Mouse (Mus musculus) ovary, adult 18-20 months (tissue): Measurements from ENCODE around the gene Hpca.

Source experiments
- DNase-seq: peaks from one replicate; pipeline ENCODE4 v3.0.0; 2022; ENCODE audit warnings: low spot score, mixed read lengths

The Hpca gene

DNA sequence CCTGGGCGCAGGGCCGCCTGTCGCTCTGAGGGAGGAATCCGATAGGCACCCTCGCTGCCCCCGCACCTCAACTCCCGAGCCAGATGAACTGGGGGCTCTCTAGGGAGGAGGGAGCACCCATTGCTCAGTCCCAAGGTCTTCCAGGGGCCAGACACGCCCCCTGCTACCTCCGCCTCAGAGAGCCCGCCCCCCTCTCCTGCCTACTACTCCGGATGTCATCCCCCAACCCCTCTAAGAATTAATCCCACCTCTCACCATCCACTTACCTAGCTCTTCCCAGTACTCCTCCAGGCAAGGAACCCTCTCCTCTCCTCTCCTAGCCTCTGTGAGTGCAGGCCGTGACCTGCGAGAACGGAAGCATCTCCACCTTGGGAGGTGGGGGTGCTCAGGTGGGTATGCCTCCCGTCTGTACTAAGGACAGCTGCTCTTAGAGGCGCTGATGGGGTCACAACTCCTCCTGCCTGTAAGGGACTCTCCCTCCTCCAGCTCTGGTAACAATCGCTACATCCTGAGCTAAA is at the start of gene Hpca:
Hpca (minus strand) TSS at position 468 of the 518 bp plus-strand sequence.
- DNase-seq, result no peak

DNA sequence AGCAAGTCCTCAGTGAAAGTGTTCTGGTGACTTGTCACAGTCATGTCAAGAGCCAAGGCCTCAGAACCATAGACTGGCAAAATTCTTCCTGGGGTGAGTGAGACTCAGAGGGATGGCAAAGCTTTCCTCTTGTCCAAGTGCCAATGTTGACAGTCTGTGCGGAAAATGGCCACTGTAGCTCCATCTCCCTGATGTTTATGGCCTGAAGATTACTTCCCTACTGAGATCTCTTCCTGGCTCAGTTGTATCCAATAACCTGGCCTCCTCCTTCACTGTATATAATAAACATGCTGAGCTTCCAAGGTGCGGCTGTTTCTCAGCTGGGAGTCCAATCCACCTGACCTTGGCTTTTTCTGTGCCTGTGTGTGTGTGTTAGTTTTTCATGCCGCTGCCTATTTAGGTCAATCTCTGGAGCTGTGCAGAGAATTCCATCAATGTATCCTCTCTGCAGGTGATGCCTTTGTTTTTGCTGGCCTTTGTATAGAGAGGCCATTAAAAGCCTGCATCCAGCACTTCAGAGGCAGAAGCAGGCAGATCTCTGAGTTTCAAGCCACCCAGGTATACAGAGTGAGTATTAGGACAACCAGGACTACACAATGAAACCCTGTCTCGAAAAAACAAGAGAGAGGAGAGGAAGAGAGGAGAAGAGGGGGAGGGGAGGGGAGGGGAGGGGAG is 39.9 kb upstream of the Hpca start:
- no peak for DNase-seq

DNA sequence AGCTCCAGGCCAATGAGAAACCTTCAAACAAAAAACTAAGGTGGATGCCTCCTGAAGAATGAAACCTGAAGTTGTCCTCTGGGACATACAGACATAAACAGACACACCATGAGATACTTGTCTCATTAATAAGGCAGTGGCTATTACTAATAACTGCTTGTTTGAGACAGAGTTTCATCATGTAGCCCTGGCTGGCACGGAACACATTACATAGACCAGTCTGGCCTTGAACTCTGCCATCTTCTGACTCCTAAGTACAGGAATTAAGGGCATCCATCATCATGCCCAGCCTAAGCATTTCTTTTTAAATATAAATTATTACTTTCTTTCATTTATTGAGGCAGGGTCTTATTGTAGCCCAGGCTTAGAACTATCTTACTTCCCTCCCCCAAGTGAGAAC is 39.2 kb upstream of the Hpca start:
- no peak for DNase-seq

DNA sequence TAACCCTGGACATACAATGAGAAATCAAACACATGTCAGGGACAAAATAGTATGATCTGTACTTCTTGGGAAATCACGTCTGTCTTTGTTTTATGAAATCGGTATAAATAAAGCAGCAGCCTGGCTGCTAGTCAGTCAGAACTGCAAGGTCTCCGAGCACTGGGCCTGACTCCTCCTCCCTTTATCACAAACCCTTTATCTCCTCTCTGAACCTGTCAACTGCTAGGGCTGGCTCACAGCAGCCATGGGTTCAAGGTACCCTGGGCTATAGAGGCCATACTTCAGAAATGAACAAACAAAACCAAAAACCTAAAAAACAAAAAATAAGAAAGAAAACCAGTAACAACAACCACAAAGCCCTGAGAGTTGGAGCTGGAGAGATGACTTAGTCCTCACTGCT is 36.7 kb upstream of the Hpca start:
- DNase-seq, result no peak

DNA sequence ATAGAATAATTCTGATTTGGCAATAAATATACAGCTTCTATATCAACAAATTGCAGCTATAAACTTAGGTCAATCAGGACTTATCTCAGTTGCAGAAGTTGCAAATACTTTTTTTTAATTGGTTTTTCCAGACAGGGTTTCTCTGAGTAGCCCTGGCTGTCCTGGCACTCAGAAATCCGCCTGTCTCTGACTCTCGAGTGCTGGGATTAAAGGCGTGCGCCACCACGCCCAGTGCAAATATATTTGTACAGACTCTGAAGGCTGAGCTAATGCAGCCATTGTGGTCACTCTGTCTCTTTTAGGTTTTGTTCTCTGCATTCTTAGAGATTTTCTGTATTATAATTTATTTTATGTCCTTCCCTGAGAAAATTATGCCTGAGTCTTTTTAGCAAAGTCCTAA is 35.7 kb upstream of the Hpca start:
- no peak for DNase-seq

DNA sequence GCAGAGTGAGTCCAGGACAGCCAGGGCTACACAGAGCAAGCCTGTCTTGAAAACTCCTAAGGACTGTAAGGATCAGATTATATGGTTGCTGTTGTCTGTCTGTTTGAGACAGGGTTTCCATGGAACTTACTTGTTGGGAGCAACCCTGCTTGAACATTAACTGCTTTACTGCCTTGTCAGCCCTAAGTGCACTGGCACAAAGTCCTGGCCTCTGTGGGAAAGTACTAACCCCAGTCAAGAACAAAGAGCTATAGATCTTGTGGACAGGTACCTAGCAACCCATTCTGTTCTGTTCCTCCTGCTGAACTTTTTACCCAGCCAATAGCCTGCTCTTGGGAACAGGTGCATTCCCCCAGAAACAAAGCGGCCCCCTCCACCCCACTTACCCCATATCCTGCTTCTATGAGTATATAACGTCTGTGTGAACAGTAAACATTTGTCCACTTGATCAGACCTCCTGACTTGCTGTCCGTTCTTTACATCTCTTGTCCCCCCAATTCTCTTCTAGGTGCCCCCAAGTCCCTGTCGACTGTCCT is 29.5 kb upstream of the Hpca start:
- no peak for DNase-seq

DNA sequence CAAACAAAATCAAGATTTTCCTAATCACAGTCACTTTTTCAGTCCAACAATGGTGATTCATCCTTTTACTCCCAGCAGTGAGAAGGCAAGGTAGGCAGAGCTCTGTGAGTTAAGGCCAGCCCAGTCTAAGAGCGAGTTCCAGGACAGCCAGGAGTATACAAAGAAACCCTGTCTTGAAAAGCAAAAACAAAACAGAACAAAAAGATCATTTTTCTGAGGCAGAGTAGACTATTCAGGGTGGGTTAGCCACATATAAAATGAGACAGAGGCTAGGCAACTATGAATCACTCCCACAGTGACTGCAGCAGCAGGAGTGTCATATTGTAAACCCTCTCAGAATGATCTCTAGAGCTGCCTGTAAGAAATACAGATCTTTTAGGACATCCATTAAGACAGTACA is 27.5 kb upstream of the Hpca start:
- no peak for DNase-seq

DNA sequence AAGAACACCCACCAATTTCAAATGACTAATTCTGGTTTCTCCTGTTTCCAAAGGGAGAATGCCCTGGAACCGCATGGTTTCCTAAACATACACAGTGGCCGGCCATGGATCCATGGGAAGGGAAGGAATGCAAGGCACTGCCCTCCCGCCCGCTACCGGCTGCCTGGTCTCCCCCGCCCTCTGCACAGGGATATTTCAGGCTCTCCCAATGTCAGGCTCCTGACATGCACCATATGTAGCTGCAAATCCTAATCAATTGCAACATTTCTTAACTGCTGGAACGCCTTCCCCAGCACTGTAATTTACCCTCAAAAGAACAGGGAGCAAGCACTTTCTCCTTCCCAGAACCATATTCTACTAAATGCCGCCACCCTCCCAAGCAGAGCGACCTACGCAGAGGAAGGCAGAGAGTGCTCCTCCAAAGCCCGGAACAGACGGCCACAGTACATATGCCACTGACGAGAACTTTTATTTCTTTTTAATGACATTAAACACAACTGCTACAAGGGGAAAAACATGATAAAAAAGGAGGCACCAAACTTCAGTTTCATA is 25.8 kb upstream of the Hpca start:
- no peak for DNase-seq

DNA sequence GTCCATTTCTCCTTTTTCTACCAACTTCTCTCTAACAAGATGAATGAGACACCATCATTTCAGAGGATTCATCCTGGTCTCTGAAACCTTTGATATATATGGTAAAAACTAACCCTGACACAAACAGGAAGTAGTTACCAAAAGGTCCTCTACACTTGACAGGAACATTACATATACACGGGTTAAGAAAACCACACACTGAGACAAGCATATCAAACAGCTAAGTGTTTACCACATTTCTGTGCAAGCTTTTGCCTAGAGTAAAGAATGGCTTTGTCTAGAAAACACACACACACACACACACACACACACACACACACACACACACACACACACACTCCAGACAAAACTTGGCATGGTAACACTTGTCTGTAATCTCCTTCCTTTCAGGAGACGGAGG is 24.6 kb upstream of the Hpca start:
- DNase-seq, result no peak

DNA sequence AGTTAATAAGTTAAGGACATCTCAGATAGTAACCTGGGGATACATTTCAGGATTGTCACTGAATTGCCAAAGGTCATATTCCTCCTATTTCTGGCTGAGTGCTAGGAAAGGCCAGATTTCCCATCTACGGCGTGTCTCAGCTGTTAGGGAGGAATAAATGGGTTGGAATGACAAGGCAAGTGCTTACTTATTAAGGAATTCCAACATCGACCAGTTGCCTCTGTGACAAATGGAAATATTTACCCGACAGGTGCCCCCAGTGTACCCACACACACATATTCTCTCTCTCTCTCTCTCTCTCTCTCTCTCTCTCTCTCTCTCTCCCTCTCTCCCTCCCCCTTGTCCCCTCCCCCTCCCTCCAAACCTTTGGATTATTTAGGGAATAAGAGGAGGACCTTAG is 24.1 kb upstream of the Hpca start:
- DNase-seq, result no peak

DNA sequence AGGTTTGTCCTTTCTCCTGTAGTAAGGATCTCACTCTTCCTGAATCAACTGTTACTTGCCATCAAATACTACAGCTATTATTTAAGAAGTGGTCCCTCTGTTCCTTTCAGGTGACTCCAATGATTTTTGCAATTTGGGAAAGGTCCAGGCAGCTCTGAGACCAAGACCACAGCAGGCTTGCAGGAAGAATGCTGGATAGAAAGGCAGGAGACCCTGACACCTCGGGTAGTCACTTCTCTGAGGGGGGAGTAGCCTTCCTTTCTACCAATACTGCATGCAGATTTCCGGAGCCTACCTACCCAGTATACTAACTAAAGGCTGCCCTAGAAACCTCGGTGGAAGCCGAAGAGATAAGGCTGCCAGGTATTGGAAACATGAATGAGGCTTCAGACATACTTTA is 23.6 kb upstream of the Hpca start:
- DNase-seq, result no peak

DNA sequence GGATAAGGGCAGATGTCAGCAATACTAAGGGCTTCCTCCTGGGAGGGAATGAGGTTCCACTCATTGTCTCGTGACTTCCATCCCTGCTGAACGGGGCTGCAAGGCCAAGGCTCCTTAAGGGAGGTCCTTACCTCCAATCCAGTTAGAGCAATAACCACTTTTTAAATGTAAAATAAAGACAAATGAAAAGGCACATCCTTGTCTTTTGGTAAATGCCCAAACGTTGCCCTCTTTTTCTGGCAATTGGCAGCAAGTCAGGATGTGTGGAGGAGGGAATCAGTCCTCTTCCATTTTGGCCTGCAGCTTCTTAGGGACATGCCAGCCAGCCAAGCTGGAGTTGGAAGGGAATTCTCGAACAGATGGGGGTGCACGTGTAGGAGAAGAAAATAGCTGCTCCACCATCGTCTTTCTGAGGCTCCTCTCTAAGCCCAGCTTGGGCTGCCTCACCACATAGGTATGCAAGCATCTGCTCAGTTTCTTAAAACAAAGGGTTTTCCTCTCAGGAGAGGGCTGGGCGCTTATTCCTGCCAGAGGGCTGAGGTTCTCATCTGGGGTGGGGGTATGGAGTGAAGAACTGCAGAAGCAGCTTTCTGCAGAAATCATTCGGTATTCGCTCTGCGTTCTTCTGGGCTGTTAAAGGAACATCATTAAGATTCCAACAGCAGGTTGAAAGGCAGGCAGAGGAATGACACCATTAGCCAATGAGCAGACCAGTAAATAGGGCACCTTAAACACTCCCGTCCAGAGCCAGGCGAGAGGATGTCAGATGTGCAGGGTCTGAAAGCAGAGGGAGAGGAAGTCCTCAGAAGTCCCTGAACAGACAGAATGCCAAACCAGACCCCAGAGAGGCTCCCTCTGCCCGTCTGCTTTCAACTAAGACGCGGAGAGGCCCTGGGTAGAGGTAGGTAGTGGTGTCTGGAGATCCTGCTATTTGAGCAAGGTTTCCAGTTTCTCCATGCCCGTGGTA is 22.8 kb upstream of the Hpca start:
- DNase-seq, result no peak

DNA sequence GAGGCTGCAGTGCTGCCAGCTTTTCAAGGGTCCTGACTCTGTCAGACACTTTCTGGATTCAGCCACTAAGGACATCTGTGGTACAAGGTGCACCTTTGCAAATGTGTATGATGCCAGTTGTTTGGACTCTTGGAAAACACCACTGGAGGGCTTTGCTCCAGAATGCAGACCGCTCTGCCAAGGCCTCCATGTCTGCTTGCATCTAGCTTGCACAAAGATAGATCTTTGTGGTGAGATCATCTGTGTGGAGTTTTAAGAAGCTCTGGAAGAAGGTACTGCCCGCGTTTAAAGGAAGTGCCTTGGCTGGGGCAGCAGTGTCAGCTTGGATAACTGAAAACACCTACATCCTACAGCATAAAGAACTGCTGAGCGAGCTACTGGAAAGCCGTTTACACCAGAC is 21.7 kb upstream of the Hpca start:
- DNase-seq, result no peak

DNA sequence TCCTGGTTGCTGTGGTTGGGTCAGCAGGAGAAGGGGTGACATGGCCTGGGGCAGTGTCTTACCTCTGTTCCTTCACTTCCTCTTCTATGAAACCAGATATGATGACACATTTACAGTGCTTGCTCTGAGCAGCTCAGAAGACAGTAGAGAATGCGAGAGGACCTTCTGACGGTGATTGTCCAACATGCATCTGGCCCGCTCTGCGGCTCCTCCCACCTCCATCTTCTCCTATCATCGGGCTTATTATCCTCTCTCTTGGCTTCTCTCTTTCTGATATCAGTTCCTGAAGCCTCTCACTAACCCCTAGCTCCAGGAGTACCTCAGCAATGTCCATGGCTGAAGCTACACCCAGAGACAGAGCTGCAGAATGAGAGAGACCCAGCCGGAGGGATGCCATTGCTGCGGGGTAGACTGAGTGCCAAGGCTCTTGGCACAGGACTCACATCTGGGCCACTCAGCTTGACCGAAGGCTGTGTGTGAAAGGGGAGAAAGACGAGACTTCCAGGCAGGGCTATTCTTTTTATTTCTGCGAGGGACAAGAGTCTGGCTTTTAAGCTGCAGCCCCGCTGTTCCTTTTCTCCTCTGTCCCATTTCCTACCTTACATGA is 20.7 kb upstream of the Hpca start:
- no peak for DNase-seq

DNA sequence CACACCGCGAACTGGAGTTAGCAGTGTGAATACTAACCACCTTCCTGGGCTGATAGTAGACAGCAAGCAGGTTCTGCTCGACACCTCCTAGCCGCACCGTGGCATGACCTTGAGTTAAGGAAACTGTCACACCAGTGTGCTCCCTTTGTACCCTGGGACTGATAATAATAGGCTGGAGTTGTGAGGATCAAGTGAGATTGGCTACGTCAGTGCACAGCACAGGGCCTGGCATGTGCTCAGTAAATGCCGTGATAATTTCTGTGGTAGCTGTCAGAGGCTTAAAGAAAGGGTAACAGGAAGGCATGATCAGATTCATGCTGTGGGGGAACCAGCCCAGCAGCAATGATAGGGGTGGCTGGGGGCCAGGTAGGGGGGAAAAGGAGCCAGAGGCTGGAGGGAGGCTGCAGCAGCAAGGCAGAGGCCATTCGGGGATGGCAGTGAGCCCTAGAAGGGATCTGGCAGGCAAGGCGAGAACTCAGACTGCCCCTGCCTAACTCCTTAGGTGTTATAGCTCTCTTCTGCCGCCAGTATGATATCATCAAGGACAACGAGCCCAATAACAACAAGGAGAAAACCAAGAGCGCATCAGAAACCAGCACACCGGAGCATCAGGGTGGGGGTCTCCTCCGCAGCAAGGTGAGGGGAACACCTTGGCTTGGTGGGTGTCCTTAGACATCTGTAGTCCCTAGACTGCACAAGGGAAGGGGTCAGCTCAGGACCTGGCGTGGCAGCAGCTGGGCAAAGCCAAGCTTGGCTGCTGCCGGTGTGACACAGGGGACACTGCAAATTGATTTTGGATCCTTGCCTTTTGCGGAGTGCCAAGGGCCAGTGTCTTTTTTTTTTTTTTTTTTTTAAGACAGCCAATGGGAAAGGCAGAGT is 20.0 kb upstream of the Hpca start:
- DNase-seq, result no peak

DNA sequence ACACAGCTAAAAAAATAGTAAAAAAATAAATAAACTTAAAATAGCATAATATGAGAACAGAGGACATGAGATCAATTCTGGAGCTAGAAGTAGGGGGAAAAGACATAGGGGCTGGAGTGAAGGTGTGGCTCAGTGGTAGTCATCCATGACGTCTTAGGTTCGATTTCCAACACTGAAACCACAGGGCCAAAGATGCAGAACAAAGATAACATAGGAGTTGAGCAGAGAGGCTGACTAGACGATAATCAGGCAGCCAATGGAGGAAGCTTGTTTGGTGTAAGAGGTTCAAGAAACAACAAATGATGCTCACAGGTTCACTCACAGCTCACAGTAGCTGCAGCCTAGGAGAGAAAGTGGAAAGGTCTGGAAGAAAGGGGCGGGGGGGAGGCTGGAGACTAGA is 19.0 kb upstream of the Hpca start:
- DNase-seq, result no peak

DNA sequence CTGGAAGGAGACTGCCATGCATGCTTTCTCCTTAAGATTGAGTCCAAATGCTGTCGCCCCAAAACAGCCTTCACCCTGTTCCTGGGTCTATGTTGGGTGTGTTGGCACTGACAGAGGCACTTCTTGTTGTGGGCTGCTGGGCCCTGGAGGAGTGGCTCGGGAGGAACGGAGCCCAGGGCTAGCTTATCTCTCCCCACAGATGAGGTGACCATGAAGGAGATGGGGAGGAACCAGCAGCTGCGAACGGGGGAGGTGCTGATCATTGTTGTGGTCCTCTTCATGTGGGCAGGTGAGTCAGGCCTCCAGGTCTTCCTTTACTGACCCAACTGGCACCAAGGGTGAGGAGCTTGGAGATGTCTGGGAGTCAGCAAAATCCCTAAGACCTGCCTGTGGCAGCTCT is 17.8 kb upstream of the Hpca start:
- DNase-seq, result peak; percentile 62

DNA sequence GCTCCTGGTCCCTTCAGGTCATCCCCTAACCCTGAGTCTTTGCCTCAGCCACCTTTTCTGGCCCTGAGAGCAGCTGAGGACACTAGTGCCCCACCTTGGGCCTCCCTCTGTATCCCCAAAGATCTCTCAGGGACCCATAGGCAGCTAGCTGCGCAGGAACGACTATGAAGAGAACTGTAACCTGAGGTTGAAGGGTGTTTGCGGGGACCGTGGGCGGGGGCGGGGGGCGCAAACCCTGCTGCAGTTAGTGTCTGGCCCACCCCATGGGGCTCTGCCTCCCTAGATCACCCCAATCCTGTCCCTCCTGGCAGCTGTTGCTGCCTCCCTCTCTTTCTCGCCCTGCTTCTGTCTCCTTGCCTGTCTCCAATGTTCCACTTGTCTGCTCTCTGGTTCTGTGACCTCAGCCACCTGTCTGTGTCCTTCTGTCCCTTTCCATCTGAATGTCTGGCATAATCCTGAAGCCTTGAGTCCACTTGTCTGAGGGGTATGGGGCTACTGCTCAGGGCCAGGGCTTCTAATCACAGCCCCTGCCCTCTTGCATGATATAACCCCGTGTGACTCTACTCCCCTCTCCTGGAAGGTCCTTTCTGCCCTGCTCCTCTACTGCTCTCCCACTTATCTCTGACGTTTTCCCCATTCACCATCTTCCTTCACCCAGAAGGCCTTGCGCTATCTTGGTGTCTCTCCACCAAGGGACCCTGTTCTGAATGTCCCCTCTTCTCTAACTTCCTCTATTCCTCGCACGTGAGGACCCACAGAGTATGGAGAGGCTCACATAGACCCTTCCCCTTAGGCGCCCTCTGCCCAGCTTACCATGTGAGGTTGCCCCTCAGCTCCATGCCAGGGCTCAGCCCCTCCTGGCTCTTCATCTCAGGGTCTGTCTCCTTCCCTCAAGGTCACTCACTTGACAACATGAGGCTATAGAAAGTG is 15.8 kb upstream of the Hpca start:
- no peak for DNase-seq

DNA sequence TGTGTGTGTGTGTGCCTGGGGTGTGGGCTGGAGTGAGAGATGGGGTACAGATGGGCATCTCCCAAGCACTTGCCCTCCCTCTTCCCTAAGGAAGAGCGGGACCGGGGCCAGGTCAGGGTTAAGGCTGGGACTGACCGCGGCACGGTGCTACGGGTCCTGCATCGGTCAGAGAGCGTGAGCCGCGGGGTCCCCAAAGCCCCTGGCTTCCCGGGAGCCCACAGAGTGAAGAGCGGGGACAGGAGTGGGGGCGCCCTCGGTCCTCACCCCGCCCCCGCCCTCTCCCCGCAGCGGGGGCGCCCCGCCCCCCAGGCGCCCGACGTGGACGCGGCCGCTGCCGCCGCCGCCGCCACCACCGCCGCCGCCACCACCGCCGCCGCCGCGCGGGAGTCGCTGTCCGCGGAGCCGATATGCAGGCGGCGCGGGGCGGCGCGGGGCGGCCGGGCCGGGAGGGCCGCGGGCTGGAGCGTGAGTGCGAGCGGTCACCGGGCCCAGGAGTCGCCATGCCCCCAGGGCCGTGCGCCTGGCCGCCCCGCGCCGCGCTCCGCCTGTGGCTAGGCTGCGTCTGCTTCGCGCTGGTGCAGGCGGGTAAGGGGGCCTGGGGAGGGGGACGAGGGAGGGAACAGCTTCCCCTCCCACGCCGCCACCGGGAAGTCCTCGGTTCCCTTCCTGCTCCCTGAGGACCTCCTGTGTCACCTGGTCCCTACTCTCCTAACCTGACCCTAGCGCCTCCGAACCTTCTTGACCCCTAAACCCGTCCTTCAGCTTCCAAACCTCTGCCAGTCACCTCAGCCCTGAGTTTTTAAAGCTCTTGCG is 14.9 kb upstream of the Hpca start, which contains the start of gene Fndc5:
Fndc5 (plus strand) TSS at position 421 of the 813 bp plus-strand sequence.
- DNase-seq, result no peak
